Mouse (Mus musculus): ENCODE results near the gene Ppp1r15b. TPM values are rescaled to one million over a fixed set of nuclear protein-coding genes. Genes with fewer than 3 reads are reported as not detected.

The Ppp1r15b gene
- total RNA-seq, 4 experiments from 2014 or later = 67.1 to 80.6 (median 71.1) TPM

GRCm38 (mm10) chr1:133162046-133162445 lies 31.1 kb downstream of the Ppp1r15b start:
- no peak for DNase-seq

GRCm38 (mm10) chr1:133162981-133163380 lies 32.0 kb downstream of the Ppp1r15b start:
- DNase-seq = no peak

- no peak for DNase-seq
These were observed 33.0 kb downstream of the Ppp1r15b start, which contains the start of gene Plekha6 for GRCm38 (mm10) chr1:133163820-133164431. Gene Plekha6 (plus strand): TSS chr1:133164210.

GRCm38 (mm10) chr1:133164591-133165011 lies 33.7 kb downstream of the Ppp1r15b start:
- DNase-seq = no peak

GRCm38 (mm10) chr1:133165111-133165510 lies 34.2 kb downstream of the Ppp1r15b start:
- DNase-seq = no peak

GRCm38 (mm10) chr1:133168318-133169060 lies 37.5 kb downstream of the Ppp1r15b start:
- no peak for DNase-seq

- DNase-seq = no peak
These were observed 39.3 kb downstream of the Ppp1r15b start for GRCm38 (mm10) chr1:133170196-133170595.

- DNase-seq = no peak
These were observed 40.4 kb downstream of the Ppp1r15b start for GRCm38 (mm10) chr1:133171357-133171756.

GRCm38 (mm10) chr1:133175150-133175549 lies 44.2 kb downstream of the Ppp1r15b start:
- no peak for DNase-seq

GRCm38 (mm10) chr1:133177480-133178172 lies 46.7 kb downstream of the Ppp1r15b start:
- DNase-seq = no peak

GRCm38 (mm10) chr1:133178732-133179440 lies 47.9 kb downstream of the Ppp1r15b start:
- DNase-seq = no peak

- DNase-seq = peak; percentile 61
These were observed 50.4 kb downstream of the Ppp1r15b start for GRCm38 (mm10) chr1:133181072-133182015.

- no peak for DNase-seq
These were observed 51.2 kb downstream of the Ppp1r15b start for GRCm38 (mm10) chr1:133182016-133182705.

- DNase-seq = no peak
These were observed 51.8 kb downstream of the Ppp1r15b start for GRCm38 (mm10) chr1:133182706-133183095.

- no peak for DNase-seq
These were observed 52.4 kb downstream of the Ppp1r15b start for GRCm38 (mm10) chr1:133183141-133183925.

- DNase-seq = no peak
These were observed 57.2 kb downstream of the Ppp1r15b start for GRCm38 (mm10) chr1:133187948-133188680.

- DNase-seq = peak; percentile 41
These were observed 57.8 kb downstream of the Ppp1r15b start for GRCm38 (mm10) chr1:133188719-133189118.
